Mouse (Mus musculus) thymus, adult 2 months (tissue): Measurements from ENCODE around the gene Kif13a.

Source experiments
- CTCF ChIP-seq: fragments of 200-500 bp; IDR thresholded peaks from 2 replicates; pipeline ENCODE4 v1.5.1; 2012; ENCODE audit warnings: mild to moderate bottlenecking, control low read depth, low read length, moderate library complexity, borderline replicate concordance; ENCODE audit not compliant: control insufficient read depth, poor library complexity, insufficient read depth; ENCODE audit errors: extremely low read depth
- POLR2A ChIP-seq: fragments of 200-500 bp; IDR thresholded peaks from 2 replicates; pipeline ENCODE4 v1.6.1; 2012; ENCODE audit warnings: mild to moderate bottlenecking, low read length, control low read depth, moderate library complexity; ENCODE audit not compliant: control insufficient read depth, poor library complexity, insufficient read depth; ENCODE audit errors: extremely low read depth

GRCm38 (mm10) chr13:46949741-46950140, 20.1 kb upstream of the Kif13a start:
- no peak for TF ChIP-seq CTCF
- TF ChIP-seq POLR2A: no peak
